21 mouse cellular contexts compared by ENCODE assay signal in the genomic region with DNA sequence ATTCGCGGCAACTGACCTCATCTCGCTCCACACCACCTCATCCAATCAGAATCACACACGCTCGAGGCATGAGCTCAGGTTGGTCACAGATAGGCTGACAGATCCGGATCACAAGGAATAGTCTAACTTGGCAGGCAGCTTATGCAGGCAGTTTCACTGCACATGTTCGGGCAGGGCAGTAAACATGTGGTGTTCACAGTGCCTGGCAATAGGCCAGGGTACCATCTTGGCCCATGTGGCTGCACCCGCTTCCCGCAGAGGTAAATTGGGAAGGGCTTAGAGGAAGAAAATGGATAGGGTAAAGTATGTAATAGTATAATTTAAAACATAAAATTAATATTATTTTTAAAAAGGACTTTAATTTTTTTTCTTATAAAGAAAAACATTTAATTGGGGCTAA.
A peak's percentile ranks its signal among the peaks of the same experiment; 100 is the strongest.
DNase-seq lines count a peak whose midpoint lies in the region; ATAC-seq and TF ChIP-seq lines count a peak whose summit lies in the region.
"Had no signal": no experiment of that assay in that cellular context is flagged by ENCODE, and none has a peak within 500 bp of the region (broad histone marks: within the 10 kb centered on the region; RNA-seq: fewer than 3 reads in every experiment).

No protein-coding gene starts in this region.

- no peak for ATAC-seq in embryonic facial prominence, embryonic 14.5 days (ENCODE audit: low read depth)
- ATAC-seq: intestine, embryonic 15.5 days had no signal

- H3K4me3 ChIP-seq in embryonic facial prominence, embryonic 14.5 days (ENCODE audit: low read depth, low read length): no peak overlapping the region
- no peak overlapping the region for H3K4me3 ChIP-seq in embryonic facial prominence, embryonic 10.5 days
- H3K4me3 ChIP-seq: embryonic facial prominence, embryonic 15.5 days; erythroblast, embryonic 14.5 days; forebrain, embryonic 10.5 days; heart, embryonic 13.5 days; hindbrain, embryonic 13.5 days; intestine, embryonic 15.5 days had no signal

- H3K9ac ChIP-seq in embryonic facial prominence, embryonic 14.5 days (ENCODE audit: low read depth, low read length): no peak overlapping the region
- H3K9ac ChIP-seq: embryonic facial prominence, embryonic 15.5 days; heart, embryonic 13.5 days; hindbrain, embryonic 13.5 days; intestine, embryonic 15.5 days had no signal

- DNase-seq in embryonic facial prominence, embryonic 14.5 days (ENCODE audit: low spot score): peak; percentile 10
- no peak for DNase-seq in embryonic facial prominence, embryonic 10.5 days (ENCODE audit: low spot score)
- DNase-seq in left cerebral cortex, postnatal 4 days: peak; percentile 52
- no peak for DNase-seq in left cerebral cortex, adult 9 months (ENCODE audit: low spot score in 2 of 2)
- DNase-seq in R1 (ENCODE audit: low read depth, low spot score): peak; percentile 8
- peak; percentile 67 for DNase-seq in brain, embryonic 14.5 days (ENCODE audit: low read depth)
- no peak for DNase-seq in heart, postnatal 14 days
- DNase-seq: adrenal gland, adult 2 months; adrenal gland, postnatal 25 days; cerebellum, adult 11-12 months; gastrocnemius, postnatal 36 days; heart, adult 11 months; heart, postnatal 4 days; kidney, adult 18-20 months had no signal

- no peak for TF ChIP-seq CTCF in brain, embryonic 14.5 days (IDR thresholded peaks at IDR 0.05; ENCODE audit: borderline replicate concordance, extremely low read depth, insufficient read depth, insufficient read length)

- H3K4me1 ChIP-seq in embryonic facial prominence, embryonic 14.5 days (ENCODE audit: control insufficient read depth, insufficient read depth, low read length): no peaks in the 10 kb centered on the region
- no peaks in the 10 kb centered on the region for H3K4me1 ChIP-seq in embryonic facial prominence, embryonic 10.5 days
- H3K4me1 ChIP-seq: embryonic facial prominence, embryonic 15.5 days; forebrain, embryonic 10.5 days; heart, embryonic 13.5 days; hindbrain, embryonic 13.5 days; intestine, embryonic 15.5 days had no signal

- intact Hi-C loops in left cerebral cortex, postnatal 4 days (cut with DNase I): no loop called here
- intact Hi-C loops in heart, postnatal 14 days (cut with DNase I): no loop called here

- no peak overlapping the region for H3K27ac ChIP-seq in embryonic facial prominence, embryonic 14.5 days (replicated peaks; ENCODE audit: low read depth, low read length)
- no peak overlapping the region for H3K27ac ChIP-seq in embryonic facial prominence, embryonic 10.5 days (replicated peaks)
- H3K27ac ChIP-seq: embryonic facial prominence, embryonic 15.5 days; forebrain, embryonic 10.5 days; heart, embryonic 13.5 days; hindbrain, embryonic 13.5 days; intestine, embryonic 15.5 days had no signal

- WGBS in embryonic facial prominence, embryonic 14.5 days: 76% methylated on average over 9 of the region's 9 CpGs
- 91% methylated on average over 9 of the region's 9 CpGs for WGBS in embryonic facial prominence, embryonic 10.5 days

- H3K36me3 ChIP-seq in embryonic facial prominence, embryonic 14.5 days (ENCODE audit: control insufficient read depth, insufficient read depth, low read length): no peaks in the 10 kb centered on the region
- no peaks in the 10 kb centered on the region for H3K36me3 ChIP-seq in embryonic facial prominence, embryonic 10.5 days (replicated peaks)
- H3K36me3 ChIP-seq: embryonic facial prominence, embryonic 15.5 days; forebrain, embryonic 10.5 days; G1E; heart, embryonic 13.5 days; hindbrain, embryonic 13.5 days; intestine, embryonic 15.5 days had no signal

- H3K4me2 ChIP-seq in embryonic facial prominence, embryonic 14.5 days (ENCODE audit: low read depth, low read length): no peak overlapping the region
- H3K4me2 ChIP-seq: embryonic facial prominence, embryonic 15.5 days; heart, embryonic 13.5 days; hindbrain, embryonic 13.5 days; intestine, embryonic 15.5 days had no signal

- no peak for TF ChIP-seq POLR2A in brain, embryonic 14.5 days (IDR thresholded peaks at IDR 0.05; ENCODE audit: borderline replicate concordance, extremely low read depth, insufficient read depth, insufficient read length, poor library complexity, severe bottlenecking)

- H3K9me3 ChIP-seq in embryonic facial prominence, embryonic 14.5 days (ENCODE audit: control insufficient read depth, low read length): no peaks in the 10 kb centered on the region
- no peaks in the 10 kb centered on the region for H3K9me3 ChIP-seq in embryonic facial prominence, embryonic 10.5 days
- H3K9me3 ChIP-seq: embryonic facial prominence, embryonic 15.5 days; forebrain, embryonic 10.5 days; heart, embryonic 13.5 days; hindbrain, embryonic 13.5 days; intestine, embryonic 15.5 days had no signal

- H3K27me3 ChIP-seq in embryonic facial prominence, embryonic 14.5 days (replicated peaks; ENCODE audit: control insufficient read depth, insufficient read depth, low read length): no peaks in the 10 kb centered on the region
- H3K27me3 ChIP-seq in embryonic facial prominence, embryonic 10.5 days (replicated peaks; ENCODE audit: low read depth, poor library complexity, severe bottlenecking): no peaks in the 10 kb centered on the region
- H3K27me3 ChIP-seq: embryonic facial prominence, embryonic 15.5 days; heart, embryonic 13.5 days; hindbrain, embryonic 13.5 days; intestine, embryonic 15.5 days had no signal

Comparison
In these comparisons a context has a peak if more than half of its experiments do, and no peak if none do; other contexts are left out.
1. DNase-seq: peak in embryonic facial prominence, embryonic 14.5 days (single experiment), left cerebral cortex, postnatal 4 days (single experiment), R1 (single experiment) and brain, embryonic 14.5 days (single experiment); none in embryonic facial prominence, embryonic 10.5 days (single experiment), left cerebral cortex, adult 9 months (0 of 2) and heart, postnatal 14 days (0 of 2).